Mouse (Mus musculus) lung, embryonic 16.5 days (tissue): ENCODE measurements at regions not wholly inside any gene's neighbourhood (a gene's known extent, or its start where the extent isn't known, plus 50 kb on each side); places are given as distances from the start of the nearest gene placed in this dataset.

Experiments
- ATAC-seq: fragments of 200-750 bp; cut with Nextera tagmentation; 2 replicates; pipeline ENCODE4 v1.8.0; 2017; ENCODE audit warnings: low read depth, mild to moderate bottlenecking, moderate library complexity
- H3K27ac ChIP-seq: fragments of 300-500 bp; sonication (generic); 2 replicates; pipeline ENCODE4 v1.5.1; 2014; ENCODE audit warnings: mild to moderate bottlenecking, control low read depth, low read length
- H3K27me3 ChIP-seq: fragments of 300-500 bp; sonication (generic); 2 replicates; pipeline ENCODE4 v1.6.1; 2014; ENCODE audit warnings: low read depth, low read length, mixed read lengths; ENCODE audit not compliant: control insufficient read depth, insufficient read depth
- H3K36me3 ChIP-seq: fragments of 300-500 bp; sonication (generic); 2 replicates; pipeline ENCODE4 v1.6.1; 2014; ENCODE audit warnings: low read length; ENCODE audit not compliant: control insufficient read depth, insufficient read depth
- H3K4me1 ChIP-seq: fragments of 300-500 bp; sonication (generic); replicated peaks from 2 replicates; pipeline ENCODE4 v1.6.1; 2014; ENCODE audit warnings: low read length, mixed read lengths; ENCODE audit not compliant: control insufficient read depth, insufficient read depth
- H3K4me2 ChIP-seq: fragments of 300-500 bp; sonication (generic); 2 replicates; pipeline ENCODE4 v1.6.1; 2014; ENCODE audit warnings: low read depth, low read length, control low read depth
- H3K4me3 ChIP-seq: fragments of 300-500 bp; sonication (generic); 2 replicates; pipeline ENCODE4 v1.5.1; 2014; ENCODE audit warnings: mild to moderate bottlenecking, low read length, control low read depth
- H3K9ac ChIP-seq: fragments of 300-500 bp; sonication (generic); 2 replicates; pipeline ENCODE4 v1.6.1; 2014; ENCODE audit warnings: low read length, control low read depth
- H3K9me3 ChIP-seq: fragments of 300-500 bp; sonication (generic); 2 replicates; pipeline ENCODE4 v1.6.1; 2016; ENCODE audit warnings: low read length; ENCODE audit not compliant: control insufficient read depth
- WGBS: fragments of 180-500 bp; shearing (Covaris S2); extraction: QIAGEN DNeasy Blood & Tissue Kit; methylation state at CpG from one replicate; pipeline ENCODE4 v1.1.7; 2014; 5-methylcytosine and 5-hydroxymethylcytosine counted together

- Histone ChIP-seq H3K4me2 (no peak overlapping the region), H3K4me1 (no peaks in the 10 kb centered on the region), H3K9ac (no peak overlapping the region), H3K36me3 (no peaks in the 10 kb centered on the region), H3K27ac (no peak overlapping the region), H3K27me3 (no peaks in the 10 kb centered on the region), H3K9me3 (no peaks in the 10 kb centered on the region), H3K4me3 (no peak overlapping the region)
- ATAC-seq: no peak
These were observed 209.3 kb downstream of the Qk start for GRCm38 (mm10) chr17:10110375-10110675.

DNA sequence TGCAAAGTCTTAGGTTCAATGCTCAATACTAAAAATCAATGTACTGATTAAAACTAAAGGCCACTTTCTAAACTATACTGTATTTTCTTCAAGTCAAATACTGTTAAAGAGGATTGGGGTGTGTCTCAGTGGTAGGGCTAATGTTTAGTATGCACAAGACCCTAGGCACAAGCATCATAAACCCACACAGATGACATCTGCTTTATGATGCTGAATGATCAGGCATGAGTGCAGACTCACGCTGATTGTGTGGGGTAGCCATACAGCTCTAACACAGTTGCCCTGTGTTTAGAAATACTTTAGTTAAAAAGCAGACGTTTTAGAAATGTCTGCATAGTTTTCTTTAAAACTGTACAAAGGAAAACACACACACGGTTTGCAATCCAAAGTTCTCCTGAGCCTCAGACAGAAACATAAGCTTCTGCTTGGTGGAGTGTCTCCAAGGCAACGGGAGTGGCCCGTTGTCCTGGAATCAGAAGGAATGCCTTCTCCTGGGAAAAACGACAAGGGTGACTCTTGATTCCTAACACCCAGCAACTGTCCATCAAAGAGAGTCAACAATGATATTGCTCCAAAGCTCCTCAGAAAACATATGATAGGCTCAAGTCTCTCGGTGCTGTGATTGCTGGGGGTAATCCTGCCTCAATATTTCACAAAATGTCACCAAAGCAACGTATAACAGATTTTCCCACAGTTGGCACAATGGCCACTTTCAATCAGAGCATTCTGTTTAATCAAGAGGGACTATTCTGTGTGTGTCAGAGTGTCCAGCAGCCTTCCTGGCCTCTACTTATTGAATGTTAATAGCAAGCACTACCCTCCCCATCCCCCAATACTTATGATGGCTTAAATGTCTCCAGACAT, 209.9 kb downstream of the Qk start:
- H3K36me3 ChIP-seq: no peaks in the 10 kb centered on the region
- no peak overlapping the region for H3K4me3 ChIP-seq
- no peak overlapping the region for H3K27ac ChIP-seq
- WGBS: 44% methylated on average over 8 of the region's 8 CpGs
- no peak for ATAC-seq
- no peak overlapping the region for H3K9ac ChIP-seq
- no peaks in the 10 kb centered on the region for H3K9me3 ChIP-seq
- no peak overlapping the region for H3K4me2 ChIP-seq
- no peaks in the 10 kb centered on the region for H3K4me1 ChIP-seq
- H3K27me3 ChIP-seq: no peaks in the 10 kb centered on the region

- no peak overlapping the region for H3K4me2 ChIP-seq
- WGBS: 70% methylated on average over 3 of the region's 3 CpGs
- no peaks in the 10 kb centered on the region for H3K9me3 ChIP-seq
- no peak overlapping the region for H3K27ac ChIP-seq
- no peak for ATAC-seq
- no peaks in the 10 kb centered on the region for H3K4me1 ChIP-seq
- no peaks in the 10 kb centered on the region for H3K27me3 ChIP-seq
- H3K4me3 ChIP-seq: no peak overlapping the region
- no peaks in the 10 kb centered on the region for H3K36me3 ChIP-seq
- H3K9ac ChIP-seq: no peak overlapping the region
These were observed 214.4 kb downstream of the Qk start for GRCm38 (mm10) chr17:10105299-10105698.

- no peak for ATAC-seq
- H3K27me3 ChIP-seq: no peaks in the 10 kb centered on the region
- H3K9ac ChIP-seq: no peak overlapping the region
- no peak overlapping the region for H3K4me3 ChIP-seq
- no peaks in the 10 kb centered on the region for H3K9me3 ChIP-seq
- peaks cover 18% of the 10 kb centered on the region for H3K4me1 ChIP-seq
- 75% methylated on average over 4 of the region's 4 CpGs for WGBS
- no peaks in the 10 kb centered on the region for H3K36me3 ChIP-seq
- H3K27ac ChIP-seq: no peak overlapping the region
- no peak overlapping the region for H3K4me2 ChIP-seq
These were observed 221.5 kb downstream of the Qk start for GRCm38 (mm10) chr17:10098199-10098598.

- Histone ChIP-seq H3K9ac (no peak overlapping the region), H3K36me3 (no peaks in the 10 kb centered on the region), H3K4me3 (no peak overlapping the region), H3K4me1 (peaks cover 22% of the 10 kb centered on the region), H3K9me3 (no peaks in the 10 kb centered on the region), H3K27me3 (no peaks in the 10 kb centered on the region), H3K27ac (no peak overlapping the region), H3K4me2 (no peak overlapping the region)
- no peak for ATAC-seq
These were observed 222.0 kb downstream of the Qk start for GRCm38 (mm10) chr17:10097691-10098090.

DNA sequence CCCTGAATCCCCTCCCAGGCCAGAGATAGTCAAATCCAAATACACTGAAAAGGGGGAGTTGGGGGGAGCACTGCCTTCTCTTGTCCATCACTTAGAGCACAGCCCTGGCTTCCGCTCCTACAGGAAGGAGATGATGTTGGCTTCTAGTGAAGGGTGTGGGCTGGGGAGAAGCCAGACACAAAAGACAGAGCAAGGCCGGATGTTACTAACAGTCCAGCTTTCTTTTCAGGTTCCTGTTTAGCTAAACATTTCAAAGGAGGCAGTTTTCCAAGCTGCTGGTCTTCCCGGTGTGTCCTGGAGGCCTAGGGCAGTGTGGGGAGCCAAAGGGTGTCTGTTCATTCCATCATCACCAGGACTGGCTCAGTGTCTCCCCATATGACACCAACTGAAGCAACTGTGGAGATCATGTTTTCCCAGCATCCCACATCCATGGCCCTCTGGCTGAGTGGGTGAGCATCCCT, 223.8 kb downstream of the Qk start:
- H3K4me2 ChIP-seq: no peak overlapping the region
- no peak overlapping the region for H3K9ac ChIP-seq
- no peaks in the 10 kb centered on the region for H3K36me3 ChIP-seq
- peaks cover 3% of the 10 kb centered on the region; the same call in 1 of the 2 replicates for H3K9me3 ChIP-seq
- peaks cover 22% of the 10 kb centered on the region for H3K4me1 ChIP-seq
- peak overlapping the region; percentile 64 for H3K27ac ChIP-seq
- no peaks in the 10 kb centered on the region for H3K27me3 ChIP-seq
- ATAC-seq: peak; percentile 47
- WGBS: 66% methylated on average over 3 of the region's 3 CpGs
- H3K4me3 ChIP-seq: no peak overlapping the region

GRCm38 (mm10) chr17:10094108-10094521, 225.5 kb downstream of the Qk start:
- no peaks in the 10 kb centered on the region for H3K36me3 ChIP-seq
- 32% methylated on average over 3 of the region's 3 CpGs for WGBS
- H3K4me3 ChIP-seq: no peak overlapping the region
- H3K4me1 ChIP-seq: peaks cover 22% of the 10 kb centered on the region
- no peak overlapping the region for H3K9ac ChIP-seq
- peak; percentile 79 for ATAC-seq
- peak overlapping the region; percentile 93 for H3K27ac ChIP-seq
- no peaks in the 10 kb centered on the region for H3K27me3 ChIP-seq
- H3K4me2 ChIP-seq: peak overlapping the region; percentile 18
- H3K9me3 ChIP-seq: peaks cover 3% of the 10 kb centered on the region; the same call in 1 of the 2 replicates

GRCm38 (mm10) chr17:10093437-10094107, 226.1 kb downstream of the Qk start:
- H3K27me3 ChIP-seq: no peaks in the 10 kb centered on the region
- H3K27ac ChIP-seq: peak overlapping the region; percentile 93
- peak; percentile 82 for ATAC-seq
- no peak overlapping the region; the same call in 1 of the 2 replicates for H3K4me2 ChIP-seq
- H3K9ac ChIP-seq: no peak overlapping the region
- H3K4me3 ChIP-seq: no peak overlapping the region
- H3K4me1 ChIP-seq: peaks cover 22% of the 10 kb centered on the region
- H3K36me3 ChIP-seq: no peaks in the 10 kb centered on the region
- 25% methylated on average over 8 of the region's 8 CpGs for WGBS
- H3K9me3 ChIP-seq: peaks cover 3% of the 10 kb centered on the region; the same call in 1 of the 2 replicates

DNA sequence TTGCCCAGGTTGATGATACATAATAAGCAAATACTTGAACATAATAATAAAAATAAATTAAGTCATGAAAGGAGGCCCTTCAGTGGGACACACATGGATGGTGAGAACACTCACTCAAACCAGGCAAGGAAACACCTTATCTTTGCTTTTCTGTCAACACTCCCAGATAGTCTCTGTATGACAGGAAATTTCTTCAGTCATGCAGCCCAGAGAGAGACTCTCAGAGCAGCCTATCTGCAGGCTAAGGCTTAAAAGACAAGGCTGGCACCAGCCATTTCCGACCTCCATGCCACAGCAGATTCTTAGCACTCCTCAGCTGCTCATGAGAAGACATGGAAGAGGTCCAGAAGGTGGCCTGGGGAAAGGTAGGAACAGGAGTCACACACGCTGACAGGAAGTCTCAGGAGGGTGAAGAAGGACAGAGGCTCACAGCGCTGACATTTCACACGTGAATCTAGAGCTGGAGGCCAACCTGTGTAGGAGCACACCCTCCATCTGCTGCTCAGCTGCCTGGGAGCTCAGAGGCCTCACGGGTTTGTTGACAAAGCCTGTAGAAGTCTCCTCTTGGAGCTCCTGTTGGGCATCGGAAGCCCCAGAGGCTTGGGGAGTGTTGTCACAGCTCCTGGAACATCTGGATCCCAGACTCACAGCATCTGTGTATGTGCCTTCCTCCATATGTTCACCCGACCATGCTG, 232.3 kb downstream of the Qk start:
- peaks cover 2% of the 10 kb centered on the region; the same call in 1 of the 2 replicates for H3K9me3 ChIP-seq
- no peak overlapping the region for H3K27ac ChIP-seq
- H3K36me3 ChIP-seq: no peaks in the 10 kb centered on the region
- no peak overlapping the region for H3K4me3 ChIP-seq
- H3K4me1 ChIP-seq: peaks cover 11% of the 10 kb centered on the region
- no peaks in the 10 kb centered on the region for H3K27me3 ChIP-seq
- H3K4me2 ChIP-seq: no peak overlapping the region
- H3K9ac ChIP-seq: no peak overlapping the region
- ATAC-seq: no peak
- 63% methylated on average over 7 of the region's 7 CpGs for WGBS
